Mouse (Mus musculus): ENCODE measurements around the gene Sipa1l1. TPM values are rescaled to one million over a fixed set of nuclear protein-coding genes. Genes with fewer than 3 reads are reported as not detected.

Sipa1l1 gene
- total and polyA plus RNA-seq, 3 experiments, result 141 to 365 (median 161) TPM

GRCm38 (mm10) chr12:82245219-82245618 lies 76.1 kb downstream of the Sipa1l1 start:
- peaks cover 39% of the 10 kb centered on the region for H3K36me3 ChIP-seq (replicated peaks)
- TF ChIP-seq TAL1 (conservative IDR thresholded peaks at IDR 0.05; ENCODE audit: low read depth, low read length) (peak; percentile 80), GATA2 (IDR thresholded peaks at IDR 0.05; ENCODE audit: borderline replicate concordance, low read depth, low read length) (no peak)
- peaks cover 7% of the 10 kb centered on the region for H3K9me3 ChIP-seq (replicated peaks)
- no peaks in the 10 kb centered on the region for H3K27me3 ChIP-seq (ENCODE audit: insufficient read depth, low read length)
- DNase-seq (ENCODE audit: low spot score) (peak; percentile 80), ATAC-seq (ENCODE audit: extremely low read depth, insufficient number of reproducible peaks, low FRiP score, poor library complexity, severe bottlenecking) (peak; percentile 80)
- peak overlapping the region; percentile 61; the same call in 1 of the 2 replicates for H3K4me3 ChIP-seq (ENCODE audit: low read depth, low read length)
- peaks cover 70% of the 10 kb centered on the region for H3K4me1 ChIP-seq (ENCODE audit: insufficient read depth, low read depth, low read length)

GRCm38 (mm10) chr12:82246422-82246821 lies 77.3 kb downstream of the Sipa1l1 start:
- peak; percentile 35 for DNase-seq (ENCODE audit: low spot score)
- Histone ChIP-seq H3K4me3 (ENCODE audit: low read depth, low read length) (peak overlapping the region; percentile 61), H3K36me3 (replicated peaks) (peaks cover 45% of the 10 kb centered on the region), H3K9me3 (replicated peaks) (peaks cover 7% of the 10 kb centered on the region), H3K4me1 (ENCODE audit: insufficient read depth, low read depth, low read length) (peaks cover 78% of the 10 kb centered on the region), H3K27me3 (ENCODE audit: insufficient read depth, low read length) (no peaks in the 10 kb centered on the region)
- ATAC-seq (ENCODE audit: extremely low read depth, insufficient number of reproducible peaks, low FRiP score, poor library complexity, severe bottlenecking), result peak; percentile 47
- TF ChIP-seq TAL1 (conservative IDR thresholded peaks at IDR 0.05; ENCODE audit: low read depth, low read length) (no peak), GATA1 (IDR thresholded peaks at IDR 0.05; ENCODE audit: borderline replicate concordance, low read length) (no peak), CTCF (IDR thresholded peaks at IDR 0.05; ENCODE audit: low read depth, low read length) (no peak), GATA2 (IDR thresholded peaks at IDR 0.05; ENCODE audit: borderline replicate concordance, low read depth, low read length) (no peak), POLR2AphosphoS5 (IDR thresholded peaks at IDR 0.05; ENCODE audit: insufficient replicate concordance, low read depth, low read length) (no peak)

DNA sequence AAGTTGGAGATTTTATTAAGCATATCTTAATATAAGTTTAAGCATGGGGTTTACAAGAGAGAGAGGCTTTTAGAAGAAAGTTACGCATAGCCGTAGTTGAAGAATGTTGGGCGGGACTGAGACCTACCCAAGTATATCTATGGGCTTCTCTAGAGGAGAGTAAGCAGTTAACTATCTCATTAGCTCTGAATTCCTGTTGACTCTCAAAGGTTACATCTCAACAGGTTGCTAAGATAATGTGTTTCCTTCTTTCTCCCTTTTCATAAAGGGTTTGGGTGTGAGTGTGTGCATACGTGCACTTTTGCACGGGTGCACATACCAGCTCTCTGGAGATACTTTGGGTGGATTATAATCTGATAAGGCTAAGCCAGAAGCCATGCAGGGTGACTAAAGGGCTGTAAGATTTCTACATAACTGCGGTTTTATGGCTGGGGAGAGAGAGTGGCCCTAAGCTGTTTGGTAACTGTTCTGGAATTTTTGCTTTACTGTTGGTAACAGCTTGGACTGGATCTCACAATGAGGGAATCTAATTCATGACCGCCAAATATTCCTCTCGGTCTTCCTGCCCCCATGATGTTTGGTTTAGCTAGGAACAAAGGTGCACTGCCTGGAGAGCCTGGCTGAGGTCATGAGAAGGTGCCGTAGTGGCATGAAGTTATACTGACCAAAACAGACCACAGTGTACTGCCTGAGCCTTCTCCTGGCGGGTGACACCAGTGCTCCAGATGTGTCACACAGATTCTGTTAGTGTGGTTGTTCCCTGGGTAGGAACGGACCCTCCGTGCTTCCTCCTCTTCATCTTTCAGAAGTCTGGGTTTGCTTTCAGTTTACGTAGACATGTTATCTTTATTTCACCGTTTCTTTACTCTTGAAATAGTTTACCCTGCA lies 78.5 kb downstream of the Sipa1l1 start:
- peak; percentile 5; the same call in 1 of the 2 replicates for ATAC-seq (ENCODE audit: extremely low read depth, insufficient number of reproducible peaks, low FRiP score, poor library complexity, severe bottlenecking)
- peak; percentile 41 for DNase-seq (ENCODE audit: low spot score)
- H3K9me3 ChIP-seq (replicated peaks), result peaks cover 7% of the 10 kb centered on the region
- H3K4me1 ChIP-seq (ENCODE audit: insufficient read depth, low read depth, low read length), result peaks cover 90% of the 10 kb centered on the region
- TF ChIP-seq TAL1 (conservative IDR thresholded peaks at IDR 0.05; ENCODE audit: low read depth, low read length), result 0 out of 2 replicates have a peak, but pooled peaks have one; percentile 43
- no peak for TF ChIP-seq GATA1 (IDR thresholded peaks at IDR 0.05; ENCODE audit: borderline replicate concordance, low read length)
- H3K36me3 ChIP-seq (replicated peaks), result peaks cover 52% of the 10 kb centered on the region
- peak overlapping the region; percentile 65; the same call in 1 of the 2 replicates for H3K4me3 ChIP-seq (ENCODE audit: low read depth, low read length)
- no peaks in the 10 kb centered on the region for H3K27me3 ChIP-seq (ENCODE audit: insufficient read depth, low read length)

- DNase-seq (ENCODE audit: low spot score), result no peak
- no peak for ATAC-seq (ENCODE audit: extremely low read depth, insufficient number of reproducible peaks, low FRiP score, poor library complexity, severe bottlenecking)
- no peaks in the 10 kb centered on the region for H3K27me3 ChIP-seq (ENCODE audit: insufficient read depth, low read length)
- peak overlapping the region; percentile 52; the same call in 1 of the 2 replicates for H3K4me3 ChIP-seq (ENCODE audit: low read depth, low read length)
- H3K36me3 ChIP-seq (replicated peaks), result peaks cover 55% of the 10 kb centered on the region
- TF ChIP-seq GATA1 (IDR thresholded peaks at IDR 0.05; ENCODE audit: borderline replicate concordance, low read length), result no peak
- TF ChIP-seq GATA2 (IDR thresholded peaks at IDR 0.05; ENCODE audit: borderline replicate concordance, low read depth, low read length), result no peak
- TF ChIP-seq POLR2AphosphoS5 (IDR thresholded peaks at IDR 0.05; ENCODE audit: insufficient replicate concordance, low read depth, low read length), result no peak
- TF ChIP-seq TAL1 (conservative IDR thresholded peaks at IDR 0.05; ENCODE audit: low read depth, low read length), result no peak
- TF ChIP-seq CTCF (IDR thresholded peaks at IDR 0.05; ENCODE audit: low read depth, low read length), result no peak
- H3K4me1 ChIP-seq (ENCODE audit: insufficient read depth, low read depth, low read length), result peaks cover 93% of the 10 kb centered on the region
- peaks cover 7% of the 10 kb centered on the region for H3K9me3 ChIP-seq (replicated peaks)
Measured at GRCm38 (mm10) chr12:82248501-82248900, 79.4 kb downstream of the Sipa1l1 start.

DNA sequence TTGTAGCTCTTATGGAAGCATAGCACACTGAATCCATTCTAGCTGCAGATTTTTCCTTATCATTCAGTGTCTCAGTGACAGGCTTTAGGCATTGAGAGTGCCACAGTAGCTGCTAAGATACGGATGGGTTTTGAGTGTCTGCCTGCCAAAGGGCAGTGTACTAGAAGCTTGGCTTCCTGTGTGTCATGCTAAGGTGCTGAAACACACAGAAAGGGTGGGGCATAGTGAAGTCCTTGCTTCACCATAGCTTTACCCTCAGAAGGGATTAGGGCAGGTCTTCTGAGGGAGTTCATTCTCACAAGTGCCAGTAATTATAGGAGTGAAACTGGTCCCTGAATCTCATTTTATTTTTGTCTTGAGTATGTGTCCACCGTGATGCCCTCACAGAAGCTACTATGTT lies 82.2 kb downstream of the Sipa1l1 start:
- DNase-seq (ENCODE audit: low spot score) (no peak), ATAC-seq (ENCODE audit: extremely low read depth, insufficient number of reproducible peaks, low FRiP score, poor library complexity, severe bottlenecking) (no peak)
- Histone ChIP-seq H3K36me3 (replicated peaks) (peaks cover 73% of the 10 kb centered on the region), H3K27me3 (ENCODE audit: insufficient read depth, low read length) (no peaks in the 10 kb centered on the region), H3K4me1 (ENCODE audit: insufficient read depth, low read depth, low read length) (peaks cover 92% of the 10 kb centered on the region), H3K9me3 (replicated peaks) (peaks cover 7% of the 10 kb centered on the region), H3K4me3 (ENCODE audit: low read depth, low read length) (no peak overlapping the region)
- TF ChIP-seq GATA1 (IDR thresholded peaks at IDR 0.05; ENCODE audit: borderline replicate concordance, low read length), result no peak
- no peak for TF ChIP-seq CTCF (IDR thresholded peaks at IDR 0.05; ENCODE audit: low read depth, low read length)
- TF ChIP-seq TAL1 (conservative IDR thresholded peaks at IDR 0.05; ENCODE audit: low read depth, low read length), result no peak
- TF ChIP-seq POLR2AphosphoS5 (IDR thresholded peaks at IDR 0.05; ENCODE audit: insufficient replicate concordance, low read depth, low read length), result no peak
- TF ChIP-seq GATA2 (IDR thresholded peaks at IDR 0.05; ENCODE audit: borderline replicate concordance, low read depth, low read length), result no peak

- H3K4me3 ChIP-seq (ENCODE audit: low read depth, low read length), result no peak overlapping the region
- ATAC-seq (ENCODE audit: extremely low read depth, insufficient number of reproducible peaks, low FRiP score, poor library complexity, severe bottlenecking) (no peak), DNase-seq (ENCODE audit: low spot score) (no peak)
- TF ChIP-seq TAL1 (conservative IDR thresholded peaks at IDR 0.05; ENCODE audit: low read depth, low read length) (no peak), GATA2 (IDR thresholded peaks at IDR 0.05; ENCODE audit: borderline replicate concordance, low read depth, low read length) (no peak), CTCF (IDR thresholded peaks at IDR 0.05; ENCODE audit: low read depth, low read length) (no peak), GATA1 (IDR thresholded peaks at IDR 0.05; ENCODE audit: borderline replicate concordance, low read length) (no peak), POLR2AphosphoS5 (IDR thresholded peaks at IDR 0.05; ENCODE audit: insufficient replicate concordance, low read depth, low read length) (no peak)
- H3K9me3 ChIP-seq (replicated peaks), result peaks cover 5% of the 10 kb centered on the region
- peaks cover 87% of the 10 kb centered on the region for H3K4me1 ChIP-seq (ENCODE audit: insufficient read depth, low read depth, low read length)
- H3K27me3 ChIP-seq (ENCODE audit: insufficient read depth, low read length), result no peaks in the 10 kb centered on the region
- H3K36me3 ChIP-seq (replicated peaks), result peaks cover 81% of the 10 kb centered on the region
Measured at GRCm38 (mm10) chr12:82254076-82254475, 85.0 kb downstream of the Sipa1l1 start.

Data from G1E (cell line).